Mouse (Mus musculus) limb, embryonic 10.5 days (tissue): ENCODE measurements around the gene Brca1. TPM values are rescaled to one million over a fixed set of nuclear protein-coding genes. Genes with fewer than 3 reads are reported as not detected.
A peak's percentile ranks its signal among the peaks of the same experiment; 100 is the strongest.
"Not testable (repeated sequence)": the region's sequence is repeated elsewhere in the genome, so short reads cannot be mapped to it uniquely, and the experiment has no call there.

Source experiments
- DNase-seq: peaks from one replicate; pipeline ENCODE4 v3.0.0-alpha.2; 2017; ENCODE audit warnings: low spot score
- H3K27ac ChIP-seq: fragments of 300-500 bp; sonication (generic); 2 replicates; pipeline ENCODE4 v1.5.1; 2016; ENCODE audit warnings: mild to moderate bottlenecking
- H3K27me3 ChIP-seq: fragments of 300-500 bp; sonication (generic); 2 replicates; pipeline ENCODE4 v1.6.1; 2016; ENCODE audit warnings: low read depth, mild to moderate bottlenecking; ENCODE audit not compliant: poor library complexity, severe bottlenecking
- H3K36me3 ChIP-seq: fragments of 300-500 bp; sonication (generic); 2 replicates; pipeline ENCODE4 v1.6.1; 2016; ENCODE audit warnings: mild to moderate bottlenecking, moderate library complexity
- H3K4me1 ChIP-seq: fragments of 300-500 bp; sonication (generic); 2 replicates; pipeline ENCODE4 v1.6.1; 2016
- H3K4me3 ChIP-seq: fragments of 300-500 bp; sonication (generic); 2 replicates; pipeline ENCODE4 v1.5.1; 2016; ENCODE audit warnings: mild to moderate bottlenecking, moderate library complexity
- H3K9me3 ChIP-seq: fragments of 300-500 bp; sonication (generic); replicated peaks from 2 replicates; pipeline ENCODE4 v1.6.1; 2016; ENCODE audit warnings: mild to moderate bottlenecking
- WGBS: fragments of 180-500 bp; shearing (Covaris S2); methylation state at CpG from one replicate; pipeline ENCODE4 v1.1.7; 2016; 5-methylcytosine and 5-hydroxymethylcytosine counted together
- polyA plus RNA-seq: library from polyadenylated mRNA; unstranded; fragments of >200 nt; fragmentation: Nextera tagmentation; extraction: Ambion mirVana; gene quantifications from 2 replicates; pipeline ENCODE4 v1.2.1, GENCODE M21; 2016

Brca1 gene
- polyA plus RNA-seq, 1 experiment from 2014 or later = 22.6 TPM

DNA sequence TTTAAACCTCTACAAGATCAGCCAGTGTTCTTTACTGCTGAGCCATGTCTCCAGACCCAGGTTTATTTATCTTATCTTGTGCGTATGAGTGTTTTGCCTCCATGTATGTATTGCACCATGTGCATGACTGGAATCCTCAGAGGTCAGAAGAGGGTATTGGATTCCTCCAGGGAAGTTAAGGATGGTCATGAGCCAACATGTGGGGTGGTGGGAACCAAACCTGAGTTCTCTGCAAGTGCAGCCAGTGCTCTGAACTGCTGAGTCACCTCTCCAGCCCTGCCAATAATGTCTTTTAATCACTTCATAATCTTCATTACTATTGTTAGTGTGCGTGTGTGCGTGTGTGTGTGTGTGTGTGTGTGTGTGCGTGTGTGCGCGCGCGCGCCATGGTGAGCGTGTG is 100.2 kb downstream of the Brca1 start:
- H3K9me3 ChIP-seq = no peaks in the 10 kb centered on the region
- 93% methylated on average over 10 of the region's 10 CpGs for WGBS
- H3K4me3 ChIP-seq = no peak overlapping the region
- no peak overlapping the region for H3K27ac ChIP-seq
- peaks cover 4% of the 10 kb centered on the region for H3K36me3 ChIP-seq
- no peak for DNase-seq
- no peaks in the 10 kb centered on the region for H3K27me3 ChIP-seq
- H3K4me1 ChIP-seq = peaks cover 7% of the 10 kb centered on the region

DNA sequence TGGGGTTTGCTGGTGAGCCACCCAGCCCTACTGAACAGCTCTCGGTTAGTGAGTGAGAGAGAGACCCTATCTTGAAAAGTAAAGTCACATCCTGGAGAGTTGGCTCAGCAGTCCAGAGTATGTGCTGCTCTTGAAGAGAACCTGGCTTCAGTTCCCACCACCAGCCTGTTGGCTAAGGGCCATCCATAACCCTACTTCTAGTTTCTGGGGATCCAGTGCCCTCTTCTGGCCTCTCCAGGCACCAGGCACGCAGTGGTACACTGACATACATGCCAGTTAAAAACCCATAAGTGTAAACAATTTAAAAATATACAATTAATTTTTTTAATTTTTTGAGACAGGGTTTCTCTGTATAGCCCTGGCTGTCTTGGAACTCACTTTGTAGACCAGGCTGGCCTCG is 101.4 kb downstream of the Brca1 start:
- Histone ChIP-seq H3K36me3 (peaks cover 13% of the 10 kb centered on the region), H3K4me1 (peaks cover 7% of the 10 kb centered on the region), H3K4me3 (no peak overlapping the region), H3K9me3 (no peaks in the 10 kb centered on the region), H3K27ac (no peak overlapping the region), H3K27me3 (no peaks in the 10 kb centered on the region)
- no peak for DNase-seq
- WGBS = 85% methylated on average over 3 of the region's 3 CpGs

DNA sequence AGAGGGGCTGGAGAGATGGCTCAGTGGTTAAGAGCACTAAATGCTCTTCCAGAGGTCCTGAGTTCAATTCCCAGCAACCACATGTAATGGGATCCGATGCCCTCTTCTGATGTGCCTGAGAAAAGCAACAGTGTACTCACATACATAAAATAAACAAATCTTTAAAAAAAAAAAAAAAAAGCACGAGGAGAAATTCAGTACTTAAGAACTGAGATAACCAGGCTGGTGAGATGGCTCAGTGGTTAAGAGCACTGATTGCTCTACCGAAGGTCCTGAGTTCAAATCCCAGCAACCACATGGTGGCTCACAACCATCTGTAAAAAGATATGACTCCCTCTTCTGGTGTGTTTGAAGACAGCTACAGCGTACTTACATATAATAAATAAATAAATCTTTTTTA is 102.2 kb downstream of the Brca1 start:
- not testable (repeated sequence) for H3K4me3 ChIP-seq, DNase-seq, H3K4me1 ChIP-seq, H3K27ac ChIP-seq, H3K9me3 ChIP-seq, H3K27me3 ChIP-seq
- H3K36me3 ChIP-seq = peaks cover 21% of the 10 kb centered on the region
- WGBS = 90% methylated on average over 4 of the region's 4 CpGs

DNA sequence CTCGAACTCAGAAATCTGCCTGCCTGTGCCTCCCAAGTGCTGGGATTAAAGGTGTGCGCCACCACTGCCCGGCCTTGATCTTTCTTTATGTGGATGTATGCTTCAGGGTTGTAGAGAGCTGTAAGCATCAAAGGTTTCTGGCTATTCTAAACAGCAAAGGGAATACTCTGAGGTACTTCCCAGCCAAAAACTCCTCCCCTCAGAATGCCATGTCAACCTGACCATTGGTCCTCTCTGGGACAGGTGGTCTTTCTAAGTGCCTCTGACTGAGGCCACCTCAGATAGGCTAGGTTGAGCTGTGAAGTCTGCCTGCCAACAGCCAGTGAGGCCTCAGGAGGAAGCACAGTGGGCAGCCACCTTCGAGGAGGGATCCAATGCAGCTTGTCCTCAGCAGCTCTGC is 102.9 kb downstream of the Brca1 start:
- no peak for DNase-seq
- Histone ChIP-seq H3K4me3 (no peak overlapping the region; the same call in 1 of the 2 replicates), H3K27ac (no peak overlapping the region)

DNA sequence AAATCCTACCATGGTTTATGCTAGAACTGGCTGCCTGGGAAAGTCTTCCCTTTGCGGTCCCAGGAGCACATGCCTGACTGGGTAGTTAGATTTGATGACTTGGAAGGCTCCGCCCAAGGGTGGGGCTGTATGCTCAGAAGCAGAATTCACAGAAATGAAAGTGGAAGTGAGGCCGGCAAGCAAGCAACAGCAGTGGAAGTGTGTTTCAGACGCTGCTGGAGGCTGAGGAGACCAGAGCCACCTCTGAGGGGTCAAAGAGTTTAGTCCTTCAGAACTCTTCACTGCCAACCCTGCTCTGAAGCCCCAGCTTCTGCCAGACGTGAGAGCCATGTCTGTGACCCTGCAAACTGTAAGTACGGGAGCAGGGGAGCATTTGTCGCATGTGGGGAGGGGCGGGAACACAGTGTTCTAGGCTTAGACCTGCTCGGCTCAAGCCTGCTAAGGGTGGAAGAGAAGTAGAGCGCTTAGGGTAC is 103.4 kb downstream of the Brca1 start, which contains the start of gene Ifi35:
TSS of gene Ifi35 (plus strand) at position 134 of the 473 bp plus-strand sequence.
- WGBS = 34% methylated on average over 10 of the region's 10 CpGs
- DNase-seq = no peak
- peaks cover 21% of the 10 kb centered on the region for H3K4me1 ChIP-seq
- peaks cover 34% of the 10 kb centered on the region for H3K36me3 ChIP-seq
- H3K27ac ChIP-seq = peak within 1 kb of the TSS; percentile 50; the same call in 1 of the 2 replicates
- H3K4me3 ChIP-seq = peak within 1 kb of the TSS; percentile 40
- no peaks in the 10 kb centered on the region for H3K27me3 ChIP-seq
- H3K9me3 ChIP-seq = no peaks in the 10 kb centered on the region

More for the DNA sequence above, 102.9 kb downstream of the Brca1 start:
- H3K36me3 ChIP-seq = peaks cover 28% of the 10 kb centered on the region
- no peaks in the 10 kb centered on the region for H3K9me3 ChIP-seq
- no peaks in the 10 kb centered on the region for H3K27me3 ChIP-seq
- 84% methylated on average over 4 of the region's 4 CpGs for WGBS
- H3K4me1 ChIP-seq = peaks cover 15% of the 10 kb centered on the region

DNA sequence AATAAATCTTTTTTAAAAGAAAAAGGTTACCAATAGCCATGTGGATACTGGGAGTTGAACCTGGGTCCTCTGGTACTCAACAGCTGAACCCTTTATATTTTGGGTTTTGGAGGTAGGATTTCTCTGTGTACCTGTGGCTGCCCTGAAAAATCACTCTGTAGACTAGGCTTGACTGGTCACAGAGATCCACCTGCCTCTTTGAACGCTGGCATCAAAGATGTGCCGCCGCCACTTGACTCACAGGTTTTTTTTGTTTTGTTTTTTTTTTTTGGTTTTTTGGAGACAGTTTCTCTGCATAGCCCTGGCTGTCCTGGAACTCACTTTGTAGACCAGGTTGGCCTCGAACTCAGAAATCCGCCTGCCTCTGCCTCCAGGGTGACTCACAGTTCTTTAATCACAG is 104.0 kb downstream of the Brca1 start:
- H3K9me3 ChIP-seq = no peaks in the 10 kb centered on the region
- peaks cover 25% of the 10 kb centered on the region for H3K4me1 ChIP-seq
- H3K27me3 ChIP-seq = no peaks in the 10 kb centered on the region
- no peak for DNase-seq
- 86% methylated on average over 5 of the region's 5 CpGs for WGBS
- peaks cover 38% of the 10 kb centered on the region for H3K36me3 ChIP-seq
- H3K27ac ChIP-seq = no peak overlapping the region
- H3K4me3 ChIP-seq = no peak overlapping the region; the same call in 1 of the 2 replicates

DNA sequence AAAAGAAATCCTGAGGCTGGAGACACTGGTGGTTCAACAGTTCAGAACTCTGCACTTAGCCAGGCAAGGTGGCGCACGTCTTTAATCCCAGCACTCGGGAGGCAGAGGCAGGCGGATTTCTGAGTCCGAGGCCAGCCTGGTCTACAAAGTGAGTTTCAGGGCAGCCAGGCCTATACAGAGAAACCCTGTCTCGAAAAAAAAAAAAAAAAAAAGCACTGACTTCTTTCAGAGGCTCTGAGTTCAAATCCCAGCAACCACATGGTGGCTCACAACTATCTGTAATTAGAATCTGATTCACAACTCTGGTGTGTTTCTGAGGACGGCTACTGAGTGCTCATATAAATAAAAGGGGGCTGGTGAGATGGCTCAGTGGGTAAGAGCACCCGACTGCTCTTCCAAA is 104.9 kb downstream of the Brca1 start:
- 92% methylated on average over 8 of the region's 8 CpGs for WGBS
- not testable (repeated sequence) for DNase-seq, H3K9me3 ChIP-seq, H3K27ac ChIP-seq, H3K4me3 ChIP-seq, H3K27me3 ChIP-seq
- Histone ChIP-seq H3K4me1 (peaks cover 25% of the 10 kb centered on the region), H3K36me3 (peaks cover 38% of the 10 kb centered on the region)

DNA sequence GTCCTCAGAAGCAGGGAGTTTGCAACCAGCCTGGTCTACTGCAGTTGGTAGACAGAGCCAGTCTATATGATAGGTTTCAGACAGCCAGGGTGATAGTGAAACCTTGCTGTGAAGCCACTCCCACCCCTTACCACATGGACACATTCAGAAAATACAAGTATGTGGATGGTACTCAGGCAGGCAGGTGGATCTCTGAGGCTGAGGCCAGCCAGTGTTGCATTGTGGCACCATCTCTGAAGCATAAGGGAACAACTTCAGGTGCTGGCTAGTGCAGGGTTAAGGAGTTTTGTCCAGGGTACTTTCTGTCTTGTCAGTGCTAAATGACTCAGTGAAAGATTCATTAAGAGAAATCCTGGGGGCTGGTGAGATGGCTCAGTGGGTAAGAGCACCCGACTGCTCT is 105.4 kb downstream of the Brca1 start:
- H3K27ac ChIP-seq = no peak overlapping the region
- H3K4me1 ChIP-seq = peaks cover 25% of the 10 kb centered on the region
- H3K4me3 ChIP-seq = no peak overlapping the region
- H3K9me3 ChIP-seq = no peaks in the 10 kb centered on the region
- no peaks in the 10 kb centered on the region for H3K27me3 ChIP-seq
- DNase-seq = no peak
- 83% methylated on average over 1 of the region's 1 CpGs for WGBS
- H3K36me3 ChIP-seq = peaks cover 38% of the 10 kb centered on the region

DNA sequence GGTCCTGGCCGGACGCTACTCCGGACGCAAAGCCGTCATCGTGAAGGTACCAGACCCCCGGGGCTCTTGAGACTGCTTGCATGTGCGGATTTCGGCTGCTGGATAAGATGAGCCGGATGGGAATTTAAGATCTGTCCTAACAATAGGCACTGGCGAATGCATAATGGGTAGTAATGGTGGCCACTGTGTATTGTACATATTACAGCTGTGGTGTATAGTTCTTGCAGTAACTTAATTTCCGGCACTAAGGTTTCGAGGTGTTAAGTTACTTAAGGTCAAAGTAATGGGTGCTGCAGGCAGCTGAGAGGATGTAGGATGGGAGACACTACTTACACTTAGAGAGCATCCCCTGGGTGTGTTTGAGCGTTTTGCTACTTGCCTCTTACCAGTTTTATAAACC is 109.0 kb downstream of the Brca1 start:
- Histone ChIP-seq H3K36me3 (peaks cover 38% of the 10 kb centered on the region), H3K4me1 (peaks cover 20% of the 10 kb centered on the region), H3K27ac (peak overlapping the region; percentile 92), H3K27me3 (no peaks in the 10 kb centered on the region), H3K9me3 (no peaks in the 10 kb centered on the region), H3K4me3 (peak overlapping the region; percentile 66)
- WGBS = 1% methylated on average over 14 of the region's 14 CpGs
- no peak for DNase-seq

DNA sequence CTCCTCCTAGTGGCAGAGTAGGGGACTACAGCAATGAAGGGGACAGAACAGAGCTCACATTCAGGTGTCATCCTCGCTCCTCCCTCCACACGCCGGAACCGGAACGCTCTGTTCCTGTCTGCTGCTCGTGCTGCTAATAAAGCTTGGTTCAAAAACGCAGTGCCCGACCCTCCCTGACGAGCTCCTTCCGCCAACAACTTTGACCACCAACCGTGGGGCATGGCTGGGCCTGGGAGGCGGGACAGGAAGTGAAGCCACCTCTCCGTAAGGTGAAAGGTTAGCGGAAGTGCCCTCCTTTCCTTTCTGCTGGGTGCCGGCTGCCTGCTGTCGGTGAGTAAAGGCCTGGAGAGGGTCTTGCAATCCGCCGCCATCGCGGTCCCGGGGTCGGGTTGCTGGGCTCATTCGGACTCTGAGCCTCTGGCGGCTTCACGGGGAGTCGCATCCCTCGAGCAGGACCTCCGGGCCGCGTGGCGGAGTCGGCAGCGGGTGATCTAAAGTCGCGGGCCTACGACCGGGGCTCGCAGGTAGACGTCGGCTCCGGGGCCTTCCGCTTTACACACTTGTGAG is 109.5 kb downstream of the Brca1 start, which contains the start of gene Rpl27:
TSS of gene Rpl27 (plus strand) at position 172 of the 567 bp plus-strand sequence.
- H3K4me1 ChIP-seq = peaks cover 20% of the 10 kb centered on the region
- no peaks in the 10 kb centered on the region for H3K27me3 ChIP-seq
- H3K36me3 ChIP-seq = peaks cover 38% of the 10 kb centered on the region
- H3K4me3 ChIP-seq = peak within 1 kb of the TSS; percentile 66
- peak within 1 kb of the TSS; percentile 92 for H3K27ac ChIP-seq
- DNase-seq = peak; percentile 98
- no peaks in the 10 kb centered on the region for H3K9me3 ChIP-seq
- WGBS = under 1% methylated on average over 42 of the region's 42 CpGs

DNA sequence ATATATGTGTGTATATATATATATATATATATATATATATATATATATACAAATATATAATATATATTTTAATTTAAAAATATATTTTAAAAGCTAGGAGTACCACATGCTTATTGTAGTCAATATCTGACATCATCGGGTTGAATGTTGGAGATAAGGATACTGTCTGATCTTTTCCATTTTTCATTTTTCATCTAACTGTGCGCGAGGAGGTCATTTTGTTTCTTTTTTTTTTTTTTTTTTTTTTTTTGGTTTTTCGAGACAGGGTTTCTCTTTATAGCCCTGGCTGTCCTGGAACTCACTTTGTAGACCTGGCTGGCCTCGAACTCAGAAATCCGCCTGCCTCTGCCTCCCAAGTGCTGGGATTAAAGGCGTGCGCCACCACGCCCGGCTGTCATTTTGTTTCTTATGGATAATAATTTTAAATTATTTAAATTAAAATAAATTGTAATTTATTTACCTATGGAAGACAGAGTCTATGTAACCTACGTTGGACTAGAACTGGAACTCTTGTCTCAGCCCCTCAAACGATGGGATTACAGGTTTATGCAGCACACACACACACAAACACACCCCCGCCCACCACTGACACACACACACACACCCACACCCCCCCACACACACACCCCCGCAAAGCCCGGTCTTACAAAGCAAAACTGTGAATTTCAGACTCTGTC is 110.2 kb downstream of the Brca1 start:
- Histone ChIP-seq H3K4me3 (peak overlapping the region; percentile 66), H3K36me3 (peaks cover 35% of the 10 kb centered on the region), H3K4me1 (peaks cover 20% of the 10 kb centered on the region), H3K27ac (peak overlapping the region; percentile 92)
- DNase-seq, H3K9me3 ChIP-seq, H3K27me3 ChIP-seq: not testable (repeated sequence)
- WGBS = 37% methylated on average over 15 of the region's 15 CpGs
